Mouse (Mus musculus) midbrain, embryonic 10.5 days (tissue): ENCODE measurements around the gene Ank. TPM values are rescaled to one million over a fixed set of nuclear protein-coding genes. Genes with fewer than 3 reads are reported as not detected.

Experiments used
- DNase-seq: peaks from one replicate; pipeline ENCODE4 v3.0.0-alpha.2; 2017; ENCODE audit warnings: low spot score
- H3K27ac ChIP-seq: fragments of 300-500 bp; sonication (generic); replicated peaks from 2 replicates; pipeline ENCODE4 v1.5.1; 2016; ENCODE audit warnings: mild to moderate bottlenecking
- H3K27me3 ChIP-seq: fragments of 300-500 bp; sonication (generic); 2 replicates; pipeline ENCODE4 v1.6.1; 2016; ENCODE audit warnings: low read depth, mild to moderate bottlenecking; ENCODE audit not compliant: poor library complexity, severe bottlenecking
- H3K36me3 ChIP-seq: fragments of 300-500 bp; sonication (generic); 2 replicates; pipeline ENCODE4 v1.6.1; 2016; ENCODE audit warnings: mild to moderate bottlenecking, moderate library complexity
- H3K4me1 ChIP-seq: fragments of 300-500 bp; sonication (generic); 2 replicates; pipeline ENCODE4 v1.6.1; 2016
- H3K4me3 ChIP-seq: fragments of 300-500 bp; sonication (generic); 2 replicates; pipeline ENCODE4 v1.5.1; 2016; ENCODE audit warnings: mild to moderate bottlenecking, moderate library complexity
- H3K9me3 ChIP-seq: fragments of 300-500 bp; sonication (generic); replicated peaks from 2 replicates; pipeline ENCODE4 v1.6.1; 2016; ENCODE audit warnings: mild to moderate bottlenecking
- WGBS: fragments of 180-500 bp; shearing (Covaris S2); methylation state at CpG from one replicate; pipeline ENCODE4 v1.1.7; 2016; 5-methylcytosine and 5-hydroxymethylcytosine counted together
- polyA plus RNA-seq: library from polyadenylated mRNA; unstranded; fragments of >200 nt; fragmentation: Nextera tagmentation; extraction: Ambion mirVana; gene quantifications from 2 replicates; pipeline ENCODE4 v1.2.1, GENCODE M21; 2016

Gene Ank
- polyA plus RNA-seq, 1 experiment from 2014 or later: 6.3 TPM

DNA sequence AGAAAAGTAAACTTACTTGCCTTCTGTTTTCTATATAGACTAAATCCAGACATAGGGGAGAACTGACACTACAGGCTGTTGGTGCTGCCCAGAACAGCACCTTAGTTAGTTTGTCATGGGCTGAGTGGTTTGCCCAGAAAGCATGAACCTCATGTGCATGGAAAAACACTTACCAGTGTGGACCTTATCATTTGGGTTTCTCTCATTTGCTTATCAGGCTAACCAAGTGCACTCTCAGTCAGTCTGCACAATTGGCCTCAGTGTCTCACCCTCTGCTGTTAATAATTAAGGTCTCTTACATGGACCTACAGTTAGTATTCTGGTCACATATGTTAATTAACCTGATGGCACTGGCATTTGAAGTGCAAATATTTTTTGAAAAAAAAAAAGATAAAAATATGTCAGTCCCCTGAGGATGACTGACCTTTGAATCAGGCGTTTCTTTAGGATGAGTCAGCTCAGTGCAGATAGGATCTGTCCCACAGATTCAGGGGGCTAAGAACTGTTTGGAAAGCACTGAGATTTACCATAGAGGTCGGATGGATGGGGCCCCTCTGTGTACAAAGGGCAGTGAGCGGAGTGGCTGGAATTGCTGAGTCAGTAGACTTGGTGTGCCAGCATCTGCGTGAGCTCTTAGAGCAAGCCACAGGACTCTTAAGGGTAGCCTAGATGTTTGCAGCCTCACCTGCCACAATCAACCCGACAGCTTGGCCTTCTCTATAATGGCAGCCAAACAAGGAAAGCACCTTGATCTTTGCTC is 39.8 kb downstream of the Ank start:
- no peak overlapping the region for H3K4me3 ChIP-seq
- H3K27me3 ChIP-seq: no peaks in the 10 kb centered on the region
- 75% methylated on average over 5 of the region's 5 CpGs for WGBS
- no peak overlapping the region for H3K27ac ChIP-seq
- peaks cover 18% of the 10 kb centered on the region for H3K4me1 ChIP-seq
- H3K36me3 ChIP-seq: no peaks in the 10 kb centered on the region
- DNase-seq: no peak
- H3K9me3 ChIP-seq: no peaks in the 10 kb centered on the region

DNA sequence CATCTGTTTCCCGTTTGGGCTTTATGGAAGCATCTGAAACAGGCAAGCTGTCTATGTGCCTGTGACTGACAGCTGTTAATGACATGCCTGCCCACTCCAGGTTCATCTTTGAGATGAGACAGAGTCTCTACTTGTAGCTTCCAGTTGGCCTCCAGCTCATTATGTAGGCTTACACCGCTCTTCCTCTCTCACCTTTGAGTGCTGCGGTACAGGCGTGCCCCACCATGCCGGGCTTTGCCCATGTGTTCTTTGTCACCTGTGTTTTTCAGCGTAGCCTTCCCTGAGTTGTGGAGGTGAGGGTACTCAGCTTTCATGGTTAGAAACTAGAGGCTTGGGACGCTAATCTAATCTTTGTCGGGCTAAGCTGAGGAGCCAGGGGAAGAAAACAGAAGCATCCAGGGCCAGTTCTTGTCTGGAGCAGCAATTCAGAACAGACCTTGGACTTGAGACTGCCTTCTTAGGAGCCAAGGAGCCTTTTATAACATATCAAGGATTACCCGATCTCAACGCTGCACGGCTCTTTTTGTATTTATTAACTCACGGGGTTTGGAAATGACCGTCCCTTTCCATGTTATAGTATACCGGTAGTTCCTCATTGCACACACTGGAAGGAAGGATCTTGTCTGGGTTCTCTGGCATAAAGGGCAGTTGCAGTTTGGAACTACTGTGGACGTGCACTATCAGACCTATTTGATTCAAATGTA is 40.6 kb downstream of the Ank start:
- H3K4me1 ChIP-seq: peaks cover 18% of the 10 kb centered on the region
- H3K4me3 ChIP-seq: no peak overlapping the region
- WGBS: 92% methylated on average over 15 of the region's 15 CpGs
- H3K27me3 ChIP-seq: no peaks in the 10 kb centered on the region
- H3K9me3 ChIP-seq: no peaks in the 10 kb centered on the region
- H3K36me3 ChIP-seq: no peaks in the 10 kb centered on the region
- no peak overlapping the region for H3K27ac ChIP-seq
- no peak for DNase-seq

DNA sequence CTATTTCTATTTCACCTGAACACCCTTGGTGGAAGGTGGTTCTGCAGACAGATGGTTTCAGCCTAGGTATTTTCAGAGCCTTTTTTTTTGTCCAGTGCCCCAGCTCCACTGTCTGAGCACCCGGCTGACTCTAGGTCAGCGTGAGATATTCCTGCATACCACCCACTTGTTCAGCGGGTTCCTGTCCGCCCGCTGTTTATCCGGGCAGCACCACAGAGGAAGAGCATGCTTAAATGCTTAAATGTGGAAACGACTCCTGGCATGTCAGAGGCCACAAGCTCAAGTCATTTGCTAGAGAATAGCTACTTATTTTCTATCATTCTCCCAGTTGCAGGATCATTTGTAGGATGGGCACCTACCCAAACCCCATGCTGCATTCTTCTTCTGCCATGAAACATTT is 41.7 kb downstream of the Ank start:
- H3K27ac ChIP-seq: no peak overlapping the region
- no peak overlapping the region for H3K4me3 ChIP-seq
- no peak for DNase-seq
- H3K36me3 ChIP-seq: no peaks in the 10 kb centered on the region
- no peaks in the 10 kb centered on the region for H3K9me3 ChIP-seq
- 95% methylated on average over 7 of the region's 7 CpGs for WGBS
- no peaks in the 10 kb centered on the region for H3K27me3 ChIP-seq
- H3K4me1 ChIP-seq: peaks cover 19% of the 10 kb centered on the region

DNA sequence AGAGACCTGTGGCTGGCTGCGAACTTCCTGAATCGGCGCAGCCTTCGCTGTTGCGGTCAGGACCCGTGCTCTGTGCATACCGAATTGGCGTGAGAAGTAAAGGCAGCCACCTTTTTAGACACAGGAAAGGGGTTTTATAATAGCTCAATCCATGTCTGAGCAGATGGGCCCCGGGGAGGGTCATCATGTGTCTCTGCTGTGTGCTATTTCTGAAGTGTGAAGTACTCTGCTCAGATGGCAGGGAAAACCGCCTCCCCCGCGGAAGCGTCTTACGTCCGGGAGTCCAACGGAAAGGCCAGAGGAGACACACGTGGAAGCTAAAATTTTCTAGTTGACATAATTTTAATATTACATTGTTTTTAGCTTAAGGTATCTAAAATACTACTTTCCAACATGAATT is 42.5 kb downstream of the Ank start:
- WGBS: 96% methylated on average over 17 of the region's 17 CpGs
- DNase-seq: no peak
- H3K36me3 ChIP-seq: no peaks in the 10 kb centered on the region
- H3K4me3 ChIP-seq: no peak overlapping the region
- no peaks in the 10 kb centered on the region for H3K9me3 ChIP-seq
- H3K27ac ChIP-seq: no peak overlapping the region
- H3K4me1 ChIP-seq: peaks cover 27% of the 10 kb centered on the region
- no peaks in the 10 kb centered on the region for H3K27me3 ChIP-seq

DNA sequence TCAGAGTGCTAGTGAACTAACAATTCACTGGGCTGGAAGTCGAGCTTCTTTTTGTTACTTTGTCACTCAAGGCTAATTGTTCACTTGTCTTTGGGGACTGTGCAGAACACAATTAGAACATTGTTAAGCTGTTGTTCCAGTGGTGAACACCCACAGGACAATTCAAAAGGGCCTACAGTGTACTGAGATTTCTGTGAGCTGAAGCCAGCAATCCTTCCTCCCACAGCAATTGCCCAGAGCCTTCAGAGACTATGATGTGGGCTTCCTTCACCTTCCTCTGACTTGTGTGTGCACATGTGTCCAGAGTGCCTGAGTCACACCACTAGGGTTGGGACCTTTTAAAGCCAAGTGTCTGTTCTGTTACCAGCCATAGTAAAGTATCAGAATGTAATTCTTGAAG is 50.5 kb downstream of the Ank start:
- H3K9me3 ChIP-seq: no peaks in the 10 kb centered on the region
- WGBS: 45% methylated on average over 1 of the region's 1 CpGs
- H3K27ac ChIP-seq: no peak overlapping the region
- H3K4me1 ChIP-seq: peaks cover 23% of the 10 kb centered on the region
- DNase-seq: no peak
- H3K4me3 ChIP-seq: no peak overlapping the region
- H3K36me3 ChIP-seq: no peaks in the 10 kb centered on the region
- H3K27me3 ChIP-seq: no peaks in the 10 kb centered on the region

DNA sequence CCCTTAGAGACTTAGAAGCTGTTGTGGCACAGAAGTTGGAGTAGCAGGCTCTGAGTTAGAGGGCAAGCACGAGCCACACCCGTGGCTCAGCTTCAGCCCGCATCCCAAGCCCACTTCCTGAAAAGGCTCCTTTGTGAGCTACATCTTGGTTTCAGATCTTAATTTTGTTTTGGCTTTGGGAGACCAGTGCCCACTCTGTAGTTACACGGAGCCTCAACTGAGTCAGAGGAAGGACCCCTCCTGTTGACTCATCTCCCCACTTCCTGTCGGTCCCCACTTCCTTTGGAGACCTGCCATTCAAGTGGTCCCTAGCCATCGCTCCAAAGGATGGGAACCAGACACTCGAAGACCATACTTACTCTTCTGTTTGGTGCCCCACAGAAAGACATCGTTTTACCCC is 51.5 kb downstream of the Ank start:
- WGBS: 85% methylated on average over 8 of the region's 8 CpGs
- no peak overlapping the region for H3K4me3 ChIP-seq
- no peak for DNase-seq

DNA sequence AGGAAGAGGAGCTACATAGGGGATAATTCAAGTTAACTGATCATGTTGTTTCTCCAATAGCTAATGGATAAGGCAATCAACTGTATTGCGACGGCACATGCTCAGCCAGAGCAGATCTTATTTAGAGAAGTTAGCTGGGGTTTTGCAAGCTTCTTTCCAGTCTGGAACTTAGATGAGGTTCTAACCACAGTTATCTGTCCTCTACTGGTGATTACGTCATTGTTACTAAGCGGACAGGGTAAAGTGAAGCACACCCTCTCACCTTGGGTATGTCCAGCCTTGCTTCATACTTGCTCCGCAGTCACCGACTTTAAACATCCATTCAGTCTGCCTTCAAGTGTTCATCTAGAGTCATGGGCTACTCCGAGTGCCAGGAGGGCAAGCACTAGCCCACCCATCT is 53.4 kb downstream of the Ank start:
- WGBS: 88% methylated on average over 7 of the region's 7 CpGs
- Histone ChIP-seq H3K4me1 (peaks cover 11% of the 10 kb centered on the region), H3K36me3 (no peaks in the 10 kb centered on the region), H3K4me3 (no peak overlapping the region), H3K27ac (no peak overlapping the region), H3K9me3 (no peaks in the 10 kb centered on the region), H3K27me3 (no peaks in the 10 kb centered on the region)
- DNase-seq: no peak

More for the DNA sequence above, 51.5 kb downstream of the Ank start:
- Histone ChIP-seq H3K27me3 (no peaks in the 10 kb centered on the region), H3K4me1 (peaks cover 23% of the 10 kb centered on the region), H3K36me3 (no peaks in the 10 kb centered on the region), H3K27ac (no peak overlapping the region), H3K9me3 (no peaks in the 10 kb centered on the region)

DNA sequence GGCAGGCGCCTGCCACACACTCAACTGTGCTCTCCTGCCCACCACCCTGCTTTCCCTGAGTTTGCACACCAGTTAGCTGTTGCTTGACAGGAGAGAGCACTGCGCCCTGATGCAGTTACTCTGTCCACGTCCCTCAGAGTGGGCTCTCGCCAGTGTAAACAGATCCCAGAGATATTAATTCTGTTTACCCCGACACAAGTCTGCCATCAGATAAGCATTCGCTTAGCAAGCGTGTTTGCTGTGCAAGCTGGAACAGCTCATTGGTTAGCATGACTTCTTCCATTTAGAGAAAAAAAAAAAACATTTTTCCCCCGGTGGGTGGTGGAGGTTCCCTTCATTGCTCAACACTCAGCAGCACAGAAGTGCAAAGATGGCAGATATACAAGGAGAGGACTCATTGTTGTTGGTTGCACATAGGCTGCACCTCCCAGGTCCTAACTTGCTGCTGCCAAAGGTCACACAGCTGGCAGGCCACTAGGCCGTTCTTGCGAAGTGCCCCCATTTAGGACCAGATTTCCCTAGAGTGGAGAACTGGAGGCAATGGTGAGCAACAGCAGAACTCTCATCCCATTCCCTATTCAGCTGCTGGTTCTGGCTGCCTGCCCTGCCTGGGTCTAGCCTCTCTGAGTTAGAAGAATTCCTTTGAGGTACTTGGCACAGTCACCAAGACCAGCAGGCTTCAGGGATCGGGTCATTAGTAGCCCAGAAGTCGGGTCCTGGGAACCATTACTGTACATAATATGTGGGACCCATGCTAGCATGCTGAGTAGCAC is 58.9 kb downstream of the Ank start:
- H3K4me3 ChIP-seq: no peak overlapping the region
- H3K27ac ChIP-seq: no peak overlapping the region
- H3K27me3 ChIP-seq: no peaks in the 10 kb centered on the region
- 93% methylated on average over 12 of the region's 12 CpGs for WGBS
- H3K4me1 ChIP-seq: peaks cover 9% of the 10 kb centered on the region; the same call in 1 of the 2 replicates
- DNase-seq: no peak
- H3K9me3 ChIP-seq: no peaks in the 10 kb centered on the region
- H3K36me3 ChIP-seq: no peaks in the 10 kb centered on the region

DNA sequence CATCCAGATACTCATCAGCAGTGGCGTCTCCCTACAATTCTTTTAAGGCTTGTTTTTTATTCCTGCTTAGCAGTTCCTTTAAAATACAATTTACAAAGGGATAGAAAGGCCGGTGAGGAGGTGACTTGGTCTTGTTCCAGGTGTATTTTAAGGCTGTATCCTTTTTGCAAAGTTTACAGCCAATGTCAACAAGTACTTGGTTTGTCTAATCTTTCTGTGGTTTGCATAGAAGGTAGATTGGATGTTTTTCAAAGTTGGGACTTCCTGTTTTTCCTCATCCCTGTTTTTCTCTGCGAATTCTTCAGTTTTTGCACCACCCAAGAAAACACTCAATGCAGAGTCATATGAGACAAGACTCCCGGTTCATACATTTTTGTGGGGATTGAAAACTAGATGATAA is 62.4 kb downstream of the Ank start:
- Histone ChIP-seq H3K27ac (no peak overlapping the region), H3K9me3 (no peaks in the 10 kb centered on the region), H3K27me3 (no peaks in the 10 kb centered on the region), H3K4me1 (peaks cover 11% of the 10 kb centered on the region; the same call in 1 of the 2 replicates), H3K4me3 (no peak overlapping the region), H3K36me3 (no peaks in the 10 kb centered on the region)
- DNase-seq: no peak
- 87% methylated on average over 4 of the region's 4 CpGs for WGBS

DNA sequence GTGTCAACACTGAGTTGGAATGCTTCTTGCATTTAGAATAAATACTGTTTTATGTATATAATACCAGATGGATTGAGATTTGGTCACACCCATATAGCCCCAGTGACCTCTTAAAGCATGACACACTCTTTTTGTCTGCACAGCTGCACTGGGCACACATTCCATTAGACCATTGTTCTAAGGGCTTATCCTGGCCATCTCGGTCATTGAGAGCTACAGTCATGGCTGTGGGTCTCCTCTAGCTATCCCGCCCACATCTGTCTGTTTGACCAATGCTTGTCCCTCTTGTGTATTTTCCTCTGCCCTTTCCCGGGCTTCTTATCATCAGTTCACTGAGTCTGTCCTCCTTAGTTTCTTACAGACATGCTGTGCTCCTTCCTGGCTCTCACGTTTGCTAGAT is 63.5 kb downstream of the Ank start:
- H3K27me3 ChIP-seq: no peaks in the 10 kb centered on the region
- no peaks in the 10 kb centered on the region for H3K9me3 ChIP-seq
- DNase-seq: no peak
- H3K4me1 ChIP-seq: peaks cover 11% of the 10 kb centered on the region; the same call in 1 of the 2 replicates
- WGBS: 52% methylated on average over 4 of the region's 4 CpGs
- no peak overlapping the region for H3K27ac ChIP-seq
- H3K36me3 ChIP-seq: no peaks in the 10 kb centered on the region
- no peak overlapping the region for H3K4me3 ChIP-seq

DNA sequence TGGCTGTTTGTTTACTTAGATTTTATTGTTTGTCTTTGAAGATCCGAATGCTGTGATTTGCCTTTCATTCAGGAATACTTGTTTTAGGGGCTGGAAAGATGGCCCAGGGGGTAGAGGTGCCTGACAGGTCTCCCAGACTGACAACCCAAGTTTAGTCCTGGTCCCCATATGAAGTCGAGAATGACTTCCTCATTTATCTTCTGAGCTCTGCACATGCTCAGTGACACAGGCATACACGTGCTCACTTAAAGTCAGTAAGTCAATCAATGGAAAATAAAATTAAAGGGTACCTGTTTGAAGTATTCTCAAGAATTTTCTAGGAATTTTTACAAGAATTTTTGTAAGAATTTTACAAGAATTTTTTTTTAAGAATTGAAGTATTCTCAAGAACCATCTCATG is 66.6 kb downstream of the Ank start:
- no peaks in the 10 kb centered on the region for H3K9me3 ChIP-seq
- H3K27ac ChIP-seq: no peak overlapping the region
- DNase-seq: no peak
- no peaks in the 10 kb centered on the region for H3K27me3 ChIP-seq
- H3K36me3 ChIP-seq: no peaks in the 10 kb centered on the region
- H3K4me3 ChIP-seq: no peak overlapping the region
- H3K4me1 ChIP-seq: peaks cover 11% of the 10 kb centered on the region; the same call in 1 of the 2 replicates
- WGBS: 80% methylated on average over 3 of the region's 3 CpGs

DNA sequence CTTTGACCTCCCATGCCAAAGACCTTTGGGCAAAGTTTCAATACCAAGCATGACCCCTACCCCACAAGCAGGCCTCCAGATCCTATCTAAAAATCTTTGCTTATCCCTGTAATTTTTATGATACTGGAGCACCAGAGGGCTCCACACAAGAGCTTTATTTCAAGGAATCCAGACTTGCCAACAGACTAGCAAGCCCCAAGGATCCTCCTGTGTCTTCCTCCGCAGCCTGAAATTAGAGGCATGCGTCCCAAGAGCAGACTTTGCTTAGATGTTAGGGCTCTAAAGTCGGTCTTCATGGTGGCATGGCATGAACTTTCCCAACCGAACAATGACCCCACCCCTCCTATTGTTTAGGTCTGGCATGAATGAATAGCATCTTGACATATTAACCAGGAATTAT is 69.2 kb downstream of the Ank start:
- DNase-seq: no peak
- no peaks in the 10 kb centered on the region for H3K9me3 ChIP-seq
- no peaks in the 10 kb centered on the region for H3K4me1 ChIP-seq
- no peaks in the 10 kb centered on the region for H3K36me3 ChIP-seq
- no peak overlapping the region for H3K4me3 ChIP-seq
- H3K27me3 ChIP-seq: peaks cover 19% of the 10 kb centered on the region
- no peak overlapping the region for H3K27ac ChIP-seq
- 89% methylated on average over 4 of the region's 4 CpGs for WGBS

DNA sequence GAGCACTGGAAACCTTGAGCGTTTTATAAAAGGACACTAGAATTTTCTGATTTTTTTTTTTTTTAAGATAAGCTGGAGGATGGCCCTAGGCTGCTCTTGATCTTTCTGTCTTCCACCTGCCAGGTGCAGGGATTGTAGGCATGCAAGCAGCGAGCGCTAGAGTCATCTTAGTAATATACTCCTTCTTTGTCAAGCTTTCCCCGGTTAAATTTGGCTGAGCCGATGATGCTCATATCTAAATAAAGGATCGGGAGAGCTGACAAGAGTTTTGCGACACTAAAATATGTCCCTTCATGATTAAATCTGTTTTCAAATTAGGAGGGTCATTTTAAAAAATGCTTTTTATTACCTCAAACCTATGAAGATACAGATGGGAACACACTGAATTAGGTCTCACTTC is 69.7 kb downstream of the Ank start:
- Histone ChIP-seq H3K9me3 (no peaks in the 10 kb centered on the region), H3K27me3 (peaks cover 24% of the 10 kb centered on the region), H3K27ac (no peak overlapping the region), H3K4me3 (no peak overlapping the region), H3K4me1 (no peaks in the 10 kb centered on the region), H3K36me3 (no peaks in the 10 kb centered on the region)
- 98% methylated on average over 7 of the region's 7 CpGs for WGBS
- no peak for DNase-seq
